Mouse (Mus musculus): ENCODE measurements around the gene Ubr4. TPM values are rescaled to one million over a fixed set of nuclear protein-coding genes. Genes with fewer than 3 reads are reported as not detected.
"Not testable (repeated sequence)": the region's sequence is repeated elsewhere in the genome, so short reads cannot be mapped to it uniquely, and the experiment has no call there.

Ubr4 gene
- polyA plus RNA-seq, 1 experiment from 2014 or later, result 97.3 TPM

DNA sequence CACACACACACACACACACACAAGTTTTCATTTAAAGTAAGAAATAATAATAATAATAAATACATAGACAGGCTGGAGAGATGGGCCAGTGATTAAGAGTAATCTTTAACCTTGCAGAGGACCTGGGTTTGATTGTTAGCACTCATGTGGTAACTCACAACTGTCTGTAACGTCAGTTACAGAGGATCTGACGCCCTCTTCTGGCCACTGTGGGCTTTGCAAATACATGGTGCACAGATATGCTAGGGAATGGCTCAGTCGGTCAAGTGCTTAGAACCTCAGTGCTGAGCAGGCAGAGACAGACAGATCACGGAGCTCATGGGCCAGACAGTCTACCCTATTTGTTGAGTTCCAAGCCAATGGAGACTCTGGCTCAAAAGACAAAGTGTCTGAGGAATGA lies 153.3 kb downstream of the Ubr4 start:
- 77% methylated on average over 4 of the region's 4 CpGs for WGBS
- DNase-seq (no peak), ATAC-seq (ENCODE audit: low FRiP score, low TSS enrichment) (no peak)
- Histone ChIP-seq H3K27ac (replicated peaks; ENCODE audit: low read depth, low read length) (no peak overlapping the region), H3K36me3 (ENCODE audit: control insufficient read depth, insufficient read depth, low read length) (no peaks in the 10 kb centered on the region), H3K9me3 (ENCODE audit: control insufficient read depth, low read length) (peaks cover 5% of the 10 kb centered on the region; the same call in 1 of the 2 replicates), H3K4me3 (replicated peaks; ENCODE audit: low read depth, low read length) (no peak overlapping the region), H3K4me2 (ENCODE audit: low read length) (no peak overlapping the region), H3K4me1 (ENCODE audit: control insufficient read depth, insufficient read depth, low read length) (peaks cover under 1% of the 10 kb centered on the region; the same call in 1 of the 2 replicates), H3K9ac (replicated peaks; ENCODE audit: low read length) (no peak overlapping the region), H3K27me3 (ENCODE audit: control insufficient read depth, insufficient read depth, low read length) (no peaks in the 10 kb centered on the region)

DNA sequence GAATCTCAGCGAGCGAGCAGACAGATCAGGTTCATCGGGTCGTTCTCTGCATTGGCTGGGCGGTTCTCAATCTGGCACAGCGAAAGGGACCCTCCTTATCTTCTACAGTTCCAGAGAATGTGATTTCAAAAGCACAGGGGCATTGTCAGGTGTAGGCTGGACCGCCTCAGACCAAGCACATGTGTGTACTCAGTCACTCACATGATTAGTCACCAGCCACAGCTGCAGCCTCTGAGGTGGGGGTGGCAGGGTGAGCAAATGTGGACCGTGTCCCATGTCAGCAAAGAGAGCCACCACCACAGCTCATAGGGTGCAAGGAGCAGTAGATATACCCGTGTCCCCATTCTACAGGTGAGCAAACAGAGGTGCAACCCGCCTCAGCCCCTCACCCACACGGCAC lies 154.3 kb downstream of the Ubr4 start:
- ATAC-seq (ENCODE audit: low FRiP score, low TSS enrichment) (no peak), DNase-seq (no peak)
- Histone ChIP-seq H3K4me3 (replicated peaks; ENCODE audit: low read depth, low read length) (no peak overlapping the region), H3K4me1 (ENCODE audit: control insufficient read depth, insufficient read depth, low read length) (no peaks in the 10 kb centered on the region), H3K27ac (replicated peaks; ENCODE audit: low read depth, low read length) (no peak overlapping the region), H3K4me2 (ENCODE audit: low read length) (no peak overlapping the region), H3K9me3 (ENCODE audit: control insufficient read depth, low read length) (peaks cover 5% of the 10 kb centered on the region; the same call in 1 of the 2 replicates), H3K9ac (replicated peaks; ENCODE audit: low read length) (no peak overlapping the region), H3K36me3 (ENCODE audit: control insufficient read depth, insufficient read depth, low read length) (no peaks in the 10 kb centered on the region), H3K27me3 (ENCODE audit: control insufficient read depth, insufficient read depth, low read length) (no peaks in the 10 kb centered on the region)
- 92% methylated on average over 11 of the region's 11 CpGs for WGBS

DNA sequence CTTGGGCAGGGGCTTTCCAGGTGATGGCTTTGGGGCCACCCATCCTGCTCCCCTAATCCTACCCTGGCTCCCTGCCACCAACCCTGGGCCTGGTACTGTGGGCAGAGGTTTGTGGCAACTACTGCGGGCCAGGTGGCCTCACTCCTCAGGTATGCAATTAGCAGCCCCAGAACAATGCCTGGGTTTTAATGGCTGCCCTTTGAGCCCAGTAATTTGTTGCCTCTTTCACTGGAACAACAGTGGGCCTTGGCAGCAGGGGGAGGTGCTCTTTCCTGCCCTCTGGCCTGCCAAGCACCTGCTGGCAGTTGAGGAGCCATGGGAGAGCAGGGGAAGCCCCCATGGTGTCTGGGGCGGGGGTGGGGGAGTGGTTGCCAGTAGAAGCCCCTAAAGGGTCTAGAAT lies 156.7 kb downstream of the Ubr4 start:
- Histone ChIP-seq H3K9ac (replicated peaks; ENCODE audit: low read length) (no peak overlapping the region), H3K4me1 (ENCODE audit: control insufficient read depth, insufficient read depth, low read length) (no peaks in the 10 kb centered on the region), H3K4me3 (replicated peaks; ENCODE audit: low read depth, low read length) (no peak overlapping the region), H3K27ac (replicated peaks; ENCODE audit: low read depth, low read length) (no peak overlapping the region), H3K4me2 (ENCODE audit: low read length) (no peak overlapping the region), H3K27me3 (ENCODE audit: control insufficient read depth, insufficient read depth, low read length) (no peaks in the 10 kb centered on the region), H3K9me3 (ENCODE audit: control insufficient read depth, low read length) (peaks cover 5% of the 10 kb centered on the region; the same call in 1 of the 2 replicates), H3K36me3 (ENCODE audit: control insufficient read depth, insufficient read depth, low read length) (no peaks in the 10 kb centered on the region)
- ATAC-seq (ENCODE audit: low FRiP score, low TSS enrichment) (no peak), DNase-seq (no peak)
- 91% methylated on average over 2 of the region's 2 CpGs for WGBS

DNA sequence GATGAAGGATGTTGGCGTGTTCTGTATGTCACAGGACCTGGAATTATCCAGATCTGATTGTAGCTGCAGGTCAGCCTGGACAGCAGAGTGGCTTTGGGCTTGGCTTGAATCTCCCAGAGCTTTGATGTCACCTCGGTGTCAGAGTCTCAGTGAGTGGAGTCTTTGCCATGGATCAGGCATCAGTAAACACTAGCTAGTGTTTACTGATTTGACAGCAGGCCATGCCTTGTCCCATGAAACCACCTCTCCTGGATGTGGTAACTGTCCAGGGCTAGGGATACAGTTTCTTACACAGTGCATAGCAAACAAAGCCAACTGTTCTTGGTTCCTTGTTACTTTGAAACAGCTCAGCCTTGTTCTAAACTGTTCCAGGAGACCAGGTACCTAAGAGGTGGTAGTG lies 159.1 kb downstream of the Ubr4 start:
- H3K4me2 ChIP-seq (ENCODE audit: low read length), result no peak overlapping the region
- no peak overlapping the region for H3K9ac ChIP-seq (replicated peaks; ENCODE audit: low read length)
- no peak overlapping the region for H3K4me3 ChIP-seq (replicated peaks; ENCODE audit: low read depth, low read length)
- no peaks in the 10 kb centered on the region for H3K4me1 ChIP-seq (ENCODE audit: control insufficient read depth, insufficient read depth, low read length)
- no peak overlapping the region for H3K27ac ChIP-seq (replicated peaks; ENCODE audit: low read depth, low read length)
- no peaks in the 10 kb centered on the region for H3K27me3 ChIP-seq (ENCODE audit: control insufficient read depth, insufficient read depth, low read length)
- no peak for ATAC-seq (ENCODE audit: low FRiP score, low TSS enrichment)
- DNase-seq, result no peak
- no peaks in the 10 kb centered on the region for H3K9me3 ChIP-seq (ENCODE audit: control insufficient read depth, low read length)
- H3K36me3 ChIP-seq (ENCODE audit: control insufficient read depth, insufficient read depth, low read length), result no peaks in the 10 kb centered on the region
- WGBS, result 87% methylated on average over 2 of the region's 2 CpGs

DNA sequence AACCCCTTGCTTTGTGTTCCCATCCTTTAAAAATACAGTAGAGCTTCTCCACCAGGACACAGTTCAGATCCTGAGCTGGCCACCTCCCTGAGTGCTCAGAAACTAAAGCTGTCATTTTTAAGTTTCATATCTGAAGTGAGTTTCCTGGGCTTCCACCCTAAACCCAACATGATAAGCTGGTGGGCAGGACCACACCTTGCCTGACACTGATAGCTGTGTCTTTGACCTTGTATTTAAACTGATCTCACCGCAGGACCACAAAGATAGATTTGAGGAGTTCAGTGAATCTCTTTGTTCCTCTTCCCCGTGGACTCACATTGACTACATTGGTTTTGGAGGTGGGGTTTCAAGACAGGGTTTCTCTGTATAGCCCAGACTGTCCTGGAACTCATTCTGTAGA lies 160.6 kb downstream of the Ubr4 start:
- Histone ChIP-seq H3K9ac (replicated peaks; ENCODE audit: low read length) (no peak overlapping the region), H3K27ac (replicated peaks; ENCODE audit: low read depth, low read length) (no peak overlapping the region), H3K27me3 (ENCODE audit: control insufficient read depth, insufficient read depth, low read length) (no peaks in the 10 kb centered on the region), H3K4me2 (ENCODE audit: low read length) (no peak overlapping the region), H3K4me3 (replicated peaks; ENCODE audit: low read depth, low read length) (no peak overlapping the region), H3K4me1 (ENCODE audit: control insufficient read depth, insufficient read depth, low read length) (no peaks in the 10 kb centered on the region), H3K36me3 (ENCODE audit: control insufficient read depth, insufficient read depth, low read length) (no peaks in the 10 kb centered on the region), H3K9me3 (ENCODE audit: control insufficient read depth, low read length) (no peaks in the 10 kb centered on the region)
- ATAC-seq (ENCODE audit: low FRiP score, low TSS enrichment) (no peak), DNase-seq (no peak)
- 77% methylated on average over 2 of the region's 2 CpGs for WGBS

DNA sequence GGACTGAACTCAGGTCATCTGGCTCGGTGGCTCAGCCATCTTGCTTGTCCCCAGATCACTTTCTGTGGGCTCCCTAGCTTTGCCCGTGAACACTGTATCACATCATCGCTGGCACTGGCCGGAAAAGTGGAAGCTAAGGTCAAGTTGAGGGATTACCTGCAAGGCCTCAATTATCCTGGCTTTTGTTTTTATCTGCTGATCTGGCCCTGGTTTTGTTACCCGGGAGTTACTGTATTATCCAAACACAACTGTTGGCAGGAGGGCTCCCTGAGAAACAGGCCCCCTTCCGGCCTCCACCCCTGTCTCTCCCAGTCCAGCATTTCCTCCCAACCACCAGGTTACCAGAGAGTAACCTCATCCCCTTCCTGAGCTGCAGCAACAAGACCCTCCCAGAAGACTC lies 166.8 kb downstream of the Ubr4 start:
- Histone ChIP-seq H3K9me3 (ENCODE audit: control insufficient read depth, low read length) (no peaks in the 10 kb centered on the region), H3K4me2 (ENCODE audit: low read length) (no peak overlapping the region), H3K36me3 (ENCODE audit: control insufficient read depth, insufficient read depth, low read length) (no peaks in the 10 kb centered on the region), H3K4me1 (ENCODE audit: control insufficient read depth, insufficient read depth, low read length) (no peaks in the 10 kb centered on the region), H3K4me3 (replicated peaks; ENCODE audit: low read depth, low read length) (no peak overlapping the region), H3K27me3 (ENCODE audit: control insufficient read depth, insufficient read depth, low read length) (no peaks in the 10 kb centered on the region), H3K9ac (replicated peaks; ENCODE audit: low read length) (no peak overlapping the region), H3K27ac (replicated peaks; ENCODE audit: low read depth, low read length) (no peak overlapping the region)
- no peak for DNase-seq
- no peak for ATAC-seq (ENCODE audit: low FRiP score, low TSS enrichment)
- WGBS, result 81% methylated on average over 6 of the region's 6 CpGs

DNA sequence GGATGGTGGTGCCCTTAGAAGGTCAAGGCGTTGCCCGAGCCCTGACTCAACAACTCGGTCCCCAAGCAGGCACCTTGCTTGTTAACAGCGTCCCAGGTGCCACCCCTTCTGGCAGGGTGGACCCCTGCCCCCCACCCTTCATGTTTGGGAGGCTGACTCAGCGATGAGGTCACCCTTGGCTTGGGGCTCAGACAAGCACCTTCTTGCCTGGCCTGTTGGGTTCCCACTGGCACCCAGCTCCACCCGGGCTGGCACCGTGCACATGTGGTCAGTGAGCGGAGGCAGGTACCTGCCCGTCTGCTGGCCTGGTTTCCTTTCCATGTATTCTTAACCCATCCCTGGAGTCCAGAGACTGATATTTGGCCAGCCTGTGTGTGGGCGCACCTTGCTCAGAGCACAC lies 169.5 kb downstream of the Ubr4 start:
- H3K27ac ChIP-seq (replicated peaks; ENCODE audit: low read depth, low read length), result no peak overlapping the region
- H3K27me3 ChIP-seq (ENCODE audit: control insufficient read depth, insufficient read depth, low read length), result no peaks in the 10 kb centered on the region
- 92% methylated on average over 10 of the region's 10 CpGs for WGBS

DNA sequence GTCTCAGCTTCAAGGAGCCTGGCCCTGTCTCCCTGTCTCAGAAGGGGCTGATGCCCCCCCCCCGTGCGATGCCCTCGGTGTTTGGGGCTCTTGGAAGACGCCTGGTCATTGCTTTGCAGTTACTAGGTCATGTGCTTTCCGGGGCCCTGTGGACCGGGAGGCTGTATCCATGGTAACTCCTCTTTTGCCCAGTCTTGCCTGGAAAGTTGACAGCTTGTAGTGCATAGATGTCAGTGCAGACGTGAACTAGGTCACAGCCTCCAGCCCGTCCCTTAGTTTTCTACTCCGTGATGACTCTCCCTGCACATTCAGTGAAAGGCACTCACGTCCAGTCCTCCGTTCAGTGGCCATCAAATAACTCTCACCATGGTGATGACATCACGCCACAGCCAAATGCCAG lies 174.1 kb downstream of the Ubr4 start:
- DNase-seq (peak; percentile 23), ATAC-seq (ENCODE audit: low FRiP score, low TSS enrichment) (no peak)
- Histone ChIP-seq H3K4me1 (ENCODE audit: control insufficient read depth, insufficient read depth, low read length) (no peaks in the 10 kb centered on the region), H3K36me3 (ENCODE audit: control insufficient read depth, insufficient read depth, low read length) (no peaks in the 10 kb centered on the region), H3K27ac (replicated peaks; ENCODE audit: low read depth, low read length) (no peak overlapping the region), H3K4me2 (ENCODE audit: low read length) (no peak overlapping the region), H3K9me3 (ENCODE audit: control insufficient read depth, low read length) (no peaks in the 10 kb centered on the region), H3K27me3 (ENCODE audit: control insufficient read depth, insufficient read depth, low read length) (no peaks in the 10 kb centered on the region), H3K4me3 (replicated peaks; ENCODE audit: low read depth, low read length) (no peak overlapping the region), H3K9ac (replicated peaks; ENCODE audit: low read length) (no peak overlapping the region)
- 49% methylated on average over 12 of the region's 12 CpGs for whole genome bisulfite sequencing

More for the DNA sequence above, 169.5 kb downstream of the Ubr4 start:
- H3K9ac ChIP-seq (replicated peaks; ENCODE audit: low read length), result no peak overlapping the region
- no peak overlapping the region for H3K4me3 ChIP-seq (replicated peaks; ENCODE audit: low read depth, low read length)
- ATAC-seq (ENCODE audit: low FRiP score, low TSS enrichment) (no peak), DNase-seq (no peak)
- no peaks in the 10 kb centered on the region for H3K9me3 ChIP-seq (ENCODE audit: control insufficient read depth, low read length)
- H3K4me1 ChIP-seq (ENCODE audit: control insufficient read depth, insufficient read depth, low read length), result no peaks in the 10 kb centered on the region
- no peak overlapping the region for H3K4me2 ChIP-seq (ENCODE audit: low read length)
- H3K36me3 ChIP-seq (ENCODE audit: control insufficient read depth, insufficient read depth, low read length), result no peaks in the 10 kb centered on the region

DNA sequence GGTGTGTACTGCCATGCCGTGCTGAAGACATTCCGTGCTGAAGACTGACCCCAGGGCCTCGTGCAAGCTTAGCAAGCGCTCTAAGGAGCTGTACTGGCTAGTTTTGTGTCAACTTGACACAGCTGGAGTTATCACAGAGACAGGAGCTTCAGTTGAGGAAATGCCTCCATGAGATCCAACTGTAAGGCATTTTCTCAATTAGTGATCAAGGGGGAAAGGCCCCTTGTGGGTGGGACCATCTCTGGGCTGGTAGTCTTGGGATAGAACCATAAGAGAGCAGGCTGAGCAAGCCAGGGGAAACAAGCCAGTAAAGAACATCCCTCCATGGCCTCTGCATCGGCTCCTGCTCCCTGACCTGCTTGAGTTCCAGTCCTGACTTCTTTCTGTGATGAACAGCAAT lies 177.8 kb downstream of the Ubr4 start, which contains the start of gene Iffo2:
Gene Iffo2 (plus strand): TSS at position 301 of the 400 bp plus-strand sequence.
- 83% methylated on average over 5 of the region's 5 CpGs for WGBS
- not testable (repeated sequence) for ATAC-seq (ENCODE audit: low FRiP score, low TSS enrichment); H3K27me3 ChIP-seq (ENCODE audit: control insufficient read depth, insufficient read depth, low read length); H3K4me1 ChIP-seq (ENCODE audit: control insufficient read depth, insufficient read depth, low read length); H3K9ac ChIP-seq (replicated peaks; ENCODE audit: low read length); H3K27ac ChIP-seq (replicated peaks; ENCODE audit: low read depth, low read length); H3K4me2 ChIP-seq (ENCODE audit: low read length); H3K9me3 ChIP-seq (ENCODE audit: control insufficient read depth, low read length); H3K4me3 ChIP-seq (replicated peaks; ENCODE audit: low read depth, low read length); DNase-seq; H3K36me3 ChIP-seq (ENCODE audit: control insufficient read depth, insufficient read depth, low read length)
